Mouse (Mus musculus) lung, embryonic 15.5 days (tissue): ENCODE measurements around the gene Krt23. TPM values are rescaled to one million over a fixed set of nuclear protein-coding genes. Genes with fewer than 3 reads are reported as not detected.

Experiments used
- ATAC-seq: fragments of 200-750 bp; cut with Nextera tagmentation; 2 replicates; pipeline ENCODE4 v1.8.0; 2017; ENCODE audit warnings: moderate number of reproducible peaks, borderline replicate concordance; ENCODE audit not compliant: low FRiP score, low TSS enrichment; ENCODE audit errors: extremely low read depth
- H3K27ac ChIP-seq: fragments of 300-500 bp; sonication (generic); 2 replicates; pipeline ENCODE4 v1.5.1; 2015; ENCODE audit warnings: moderate library complexity, mild to moderate bottlenecking, inconsistent platforms
- H3K27me3 ChIP-seq: fragments of 300-500 bp; sonication (generic); 2 replicates; pipeline ENCODE4 v1.6.1; 2015; ENCODE audit warnings: inconsistent platforms
- H3K36me3 ChIP-seq: fragments of 300-500 bp; sonication (generic); 2 replicates; pipeline ENCODE4 v1.6.1; 2015; ENCODE audit warnings: inconsistent platforms
- H3K4me1 ChIP-seq: fragments of 300-500 bp; sonication (generic); 2 replicates; pipeline ENCODE4 v1.6.1; 2015; ENCODE audit warnings: inconsistent platforms
- H3K4me2 ChIP-seq: fragments of 300-500 bp; sonication (generic); 2 replicates; pipeline ENCODE4 v1.6.1; 2015; ENCODE audit warnings: inconsistent platforms, mild to moderate bottlenecking, moderate library complexity
- H3K4me3 ChIP-seq: fragments of 300-500 bp; sonication (generic); 2 replicates; pipeline ENCODE4 v1.5.1; 2015; ENCODE audit warnings: mild to moderate bottlenecking, inconsistent platforms
- H3K9ac ChIP-seq: fragments of 300-500 bp; sonication (generic); 2 replicates; pipeline ENCODE4 v1.6.1; 2015; ENCODE audit warnings: inconsistent platforms
- H3K9me3 ChIP-seq: fragments of 300-500 bp; sonication (generic); 2 replicates; pipeline ENCODE4 v1.6.1; 2016; ENCODE audit warnings: inconsistent platforms
- WGBS: fragments of 180-500 bp; shearing (Covaris S2); methylation state at CpG from one replicate; pipeline ENCODE4 v1.1.7; 2015; 5-methylcytosine and 5-hydroxymethylcytosine counted together
- polyA plus RNA-seq: library from polyadenylated mRNA; unstranded; fragments of >200 nt; fragmentation: Nextera tagmentation; extraction: Ambion mirVana; gene quantifications from 2 replicates; pipeline ENCODE4 v1.2.1, GENCODE M21; 2015

Gene Krt23
- polyA plus RNA-seq, 1 experiment from 2014 or later = 5.1 TPM

DNA sequence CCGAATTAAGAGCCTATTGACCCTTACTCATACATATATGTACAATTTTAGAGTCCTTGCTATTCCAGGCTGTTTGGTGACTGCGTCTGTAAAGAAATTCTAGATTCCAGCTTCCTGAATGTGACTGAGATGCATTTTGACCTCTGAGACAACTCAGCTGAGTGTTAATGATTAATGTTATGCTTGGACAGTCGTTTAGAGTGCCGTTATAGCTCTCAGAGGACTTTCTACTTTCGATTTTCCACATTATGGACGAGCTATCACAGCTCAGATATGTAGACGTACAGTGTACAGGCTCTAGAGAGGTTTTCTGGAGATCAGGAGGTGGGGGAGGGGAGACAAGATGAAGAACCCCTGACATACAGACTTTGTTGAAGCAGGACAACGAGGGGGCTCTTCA, 51.7 kb downstream of the Krt23 start:
- no peak overlapping the region for H3K27ac ChIP-seq
- H3K27me3 ChIP-seq = no peaks in the 10 kb centered on the region
- no peak overlapping the region for H3K9ac ChIP-seq
- no peaks in the 10 kb centered on the region for H3K36me3 ChIP-seq
- no peaks in the 10 kb centered on the region for H3K9me3 ChIP-seq
- ATAC-seq = no peak
- H3K4me1 ChIP-seq = no peaks in the 10 kb centered on the region
- H3K4me3 ChIP-seq = no peak overlapping the region
- WGBS = 26% methylated on average over 8 of the region's 8 CpGs
- no peak overlapping the region for H3K4me2 ChIP-seq

DNA sequence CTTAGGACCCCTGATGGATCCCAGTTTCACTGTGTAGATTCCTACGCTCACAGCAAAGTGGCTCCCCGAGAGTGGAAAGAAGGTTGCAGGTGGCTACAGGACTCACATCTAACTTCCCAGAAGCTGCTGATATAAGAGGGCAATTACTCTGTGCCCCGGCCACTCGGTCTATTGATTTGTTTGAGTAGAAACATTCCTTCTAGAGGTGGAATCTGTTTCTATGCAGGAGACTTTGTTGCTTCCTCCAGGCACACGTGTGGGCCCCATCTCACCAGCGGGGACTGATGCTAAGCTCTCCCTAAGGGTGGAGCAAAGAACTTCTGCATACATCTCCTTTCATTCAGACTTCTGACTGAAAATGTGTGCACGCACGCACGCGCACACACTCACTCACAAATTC, 53.5 kb downstream of the Krt23 start:
- H3K9me3 ChIP-seq = no peaks in the 10 kb centered on the region
- no peaks in the 10 kb centered on the region for H3K36me3 ChIP-seq
- H3K27ac ChIP-seq = no peak overlapping the region
- H3K4me1 ChIP-seq = no peaks in the 10 kb centered on the region
- no peak overlapping the region for H3K4me2 ChIP-seq
- 48% methylated on average over 10 of the region's 10 CpGs for WGBS
- H3K4me3 ChIP-seq = no peak overlapping the region
- no peak for ATAC-seq
- H3K27me3 ChIP-seq = no peaks in the 10 kb centered on the region
- H3K9ac ChIP-seq = no peak overlapping the region

DNA sequence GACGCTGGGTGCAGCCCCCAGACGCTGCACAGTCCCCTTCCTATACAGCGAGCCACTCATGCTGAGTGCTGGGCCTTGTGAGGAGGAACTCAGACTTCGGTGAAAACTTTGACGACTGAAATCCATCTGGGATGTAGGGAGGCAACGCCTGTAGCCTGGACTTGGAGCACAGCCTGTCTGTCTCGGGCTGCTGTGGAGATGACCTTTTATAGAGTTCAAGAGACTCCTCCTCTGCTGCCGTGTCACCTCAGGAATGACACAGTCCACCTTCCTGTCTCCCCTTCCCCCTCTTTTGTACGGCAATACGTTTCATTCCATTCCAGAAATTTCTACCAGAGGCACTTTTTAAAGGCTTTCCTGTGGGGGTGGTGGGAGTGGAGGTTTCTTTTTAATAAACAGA, 55.0 kb downstream of the Krt23 start, which contains the start of gene Krt20:
Krt20 (minus strand) TSS at position 179 of the 400 bp plus-strand sequence.
- H3K27me3 ChIP-seq = no peaks in the 10 kb centered on the region

DNA sequence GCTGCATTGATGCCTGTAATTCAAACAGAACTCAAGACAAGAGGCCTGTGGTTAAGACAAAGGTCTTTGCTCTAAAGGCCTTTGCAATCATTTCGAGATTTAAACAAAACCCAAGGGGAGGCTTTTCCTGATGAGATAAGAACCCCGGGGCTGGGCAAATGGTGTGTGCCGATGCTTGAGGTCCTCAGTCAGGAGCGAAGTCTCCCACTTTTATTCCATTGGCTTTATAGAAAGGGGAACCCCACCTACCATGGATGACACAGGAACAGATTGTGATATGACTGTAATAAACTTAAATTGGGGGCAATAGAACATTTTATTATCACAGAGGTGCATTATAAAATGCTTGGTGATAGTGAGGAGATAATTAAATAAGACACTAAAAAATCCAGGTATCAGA, 56.3 kb downstream of the Krt23 start:
- ATAC-seq = no peak
- H3K4me2 ChIP-seq = no peak overlapping the region
- no peak overlapping the region for H3K4me3 ChIP-seq
- H3K9me3 ChIP-seq = no peaks in the 10 kb centered on the region
- H3K27me3 ChIP-seq = no peaks in the 10 kb centered on the region
- no peak overlapping the region for H3K27ac ChIP-seq
- WGBS = 36% methylated on average over 4 of the region's 4 CpGs
- H3K36me3 ChIP-seq = no peaks in the 10 kb centered on the region
- no peak overlapping the region for H3K9ac ChIP-seq
- H3K4me1 ChIP-seq = no peaks in the 10 kb centered on the region

More for the DNA sequence above, 55.0 kb downstream of the Krt23 start, which contains the start of gene Krt20:
- no peak within 1 kb of the TSS for H3K4me3 ChIP-seq
- H3K9me3 ChIP-seq = no peaks in the 10 kb centered on the region
- H3K27ac ChIP-seq = no peak within 1 kb of the TSS
- H3K36me3 ChIP-seq = no peaks in the 10 kb centered on the region
- no peak within 1 kb of the TSS for H3K9ac ChIP-seq
- no peak within 1 kb of the TSS for H3K4me2 ChIP-seq
- no peaks in the 10 kb centered on the region for H3K4me1 ChIP-seq
- no peak for ATAC-seq
- WGBS = 14% methylated on average over 10 of the region's 10 CpGs

DNA sequence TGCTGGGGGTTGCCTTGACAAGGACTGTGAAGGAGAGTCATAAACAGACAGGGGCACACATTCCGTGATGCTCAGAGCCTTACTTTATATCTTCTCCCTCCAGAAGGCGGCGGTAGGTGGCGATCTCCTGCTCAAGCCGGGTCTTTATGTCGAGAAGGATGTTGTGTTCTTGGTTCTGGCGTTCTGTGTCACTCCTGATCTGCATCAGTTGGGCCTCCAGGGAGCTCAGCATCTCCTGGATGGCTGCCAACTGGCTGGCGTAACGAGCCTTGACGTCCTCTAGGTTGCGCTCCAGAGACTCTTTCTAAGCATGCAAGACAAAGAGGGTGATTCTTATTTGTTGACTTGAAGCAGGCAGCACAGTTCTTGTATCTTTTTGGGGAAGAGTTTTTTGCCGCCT, 62.3 kb downstream of the Krt23 start:
- no peak overlapping the region for H3K9ac ChIP-seq
- H3K36me3 ChIP-seq = no peaks in the 10 kb centered on the region
- 37% methylated on average over 12 of the region's 12 CpGs for WGBS
- no peak overlapping the region for H3K4me3 ChIP-seq
- no peak for ATAC-seq
- H3K4me1 ChIP-seq = no peaks in the 10 kb centered on the region
- no peaks in the 10 kb centered on the region for H3K9me3 ChIP-seq
- no peaks in the 10 kb centered on the region for H3K27me3 ChIP-seq
- H3K4me2 ChIP-seq = no peak overlapping the region
- H3K27ac ChIP-seq = no peak overlapping the region

Other genes with a start within 250 kb of the Krt23 start
- 0.33 and 0.55 TPM in 2 replicates for gene Krt222, start 249.1 kb downstream of the Krt23 start, polyA plus RNA-seq
- gene Krt24, start 207.9 kb downstream of the Krt23 start, polyA plus RNA-seq = not detected in 2 replicates
- gene Krt25, start 170.2 kb downstream of the Krt23 start, polyA plus RNA-seq = not detected in 2 replicates
- not detected in 2 replicates for gene Krt26, start 155.2 kb downstream of the Krt23 start, polyA plus RNA-seq
- not detected in 2 replicates for gene Krt27, start 142.0 kb downstream of the Krt23 start, polyA plus RNA-seq
- gene Krt28, start 118.2 kb downstream of the Krt23 start, polyA plus RNA-seq = 0.15 and 0.25 TPM in 2 replicates
- 20.4 and 20.9 TPM in 2 replicates for gene Krt10, start 103.8 kb downstream of the Krt23 start, polyA plus RNA-seq
- 0.07 TPM in 1 of 2 replicates, not detected in the other for gene Krt12, start 70.9 kb downstream of the Krt23 start, polyA plus RNA-seq
- gene Krt20, start 55.0 kb downstream of the Krt23 start, polyA plus RNA-seq = 0.29 and 0.39 TPM in 2 replicates
- gene Krt39, start 28.2 kb upstream of the Krt23 start, polyA plus RNA-seq = not detected in 2 replicates
- gene Krt40, start 50.0 kb upstream of the Krt23 start, polyA plus RNA-seq = not detected in 2 replicates
- gene Krtap3-3, start 57.7 kb upstream of the Krt23 start, polyA plus RNA-seq = not detected in 2 replicates
- gene Krtap3-2, start 63.7 kb upstream of the Krt23 start, polyA plus RNA-seq = not detected in 2 replicates
- gene Gm11939, start 66.3 kb upstream of the Krt23 start, polyA plus RNA-seq = not detected in 2 replicates
- not detected in 2 replicates for gene Krtap3-1, start 73.5 kb upstream of the Krt23 start, polyA plus RNA-seq
- not detected in 2 replicates for gene Krtap1-5, start 87.9 kb upstream of the Krt23 start, polyA plus RNA-seq
- not detected in 2 replicates for gene Krtap1-4, start 90.5 kb upstream of the Krt23 start, polyA plus RNA-seq
- not detected in 2 replicates for gene Krtap1-3, start 98.2 kb upstream of the Krt23 start, polyA plus RNA-seq
- not detected in 2 replicates for gene Krtap9-3, start 105.0 kb upstream of the Krt23 start, polyA plus RNA-seq
- gene Gm11938, start 110.2 kb upstream of the Krt23 start, polyA plus RNA-seq = not detected in 2 replicates
- gene Gm11937, start 117.1 kb upstream of the Krt23 start, polyA plus RNA-seq = not detected in 2 replicates
- not detected in 2 replicates for gene Krtap2-4, start 121.7 kb upstream of the Krt23 start, polyA plus RNA-seq
- gene Gm11562, start 127.3 kb upstream of the Krt23 start, polyA plus RNA-seq = not detected in 2 replicates
- not detected in 2 replicates for gene Krtap4-1, start 135.1 kb upstream of the Krt23 start, polyA plus RNA-seq
- gene Krtap4-2, start 141.9 kb upstream of the Krt23 start, polyA plus RNA-seq = not detected in 2 replicates
- not detected in 2 replicates for gene Krtap4-7, start 151.0 kb upstream of the Krt23 start, polyA plus RNA-seq
- gene Gm11555, start 157.1 kb upstream of the Krt23 start, polyA plus RNA-seq = not detected in 2 replicates
- not detected in 2 replicates for gene Gm11563, start 165.8 kb upstream of the Krt23 start, polyA plus RNA-seq
- gene Krtap4-6, start 172.8 kb upstream of the Krt23 start, polyA plus RNA-seq = not detected in 2 replicates
- not detected in 2 replicates for gene Gm14190, start 197.6 kb upstream of the Krt23 start, polyA plus RNA-seq
- not detected in 2 replicates for gene Gm14180, start 241.2 kb upstream of the Krt23 start, polyA plus RNA-seq